Mouse (Mus musculus) kidney, adult 2 months (tissue): ENCODE data around the gene Ap4b1. TPM values are rescaled to one million over a fixed set of nuclear protein-coding genes. Genes with fewer than 3 reads are reported as not detected.

Source experiments
- DNase-seq: peaks from one replicate; pipeline ENCODE4 v3.0.0; 2021
- H3K27ac ChIP-seq: fragments of 200-500 bp; 2 replicates; pipeline ENCODE4 v1.5.1; 2012; ENCODE audit warnings: low read depth, low read length, control low read depth, inconsistent platforms; ENCODE audit not compliant: insufficient read depth
- H3K27me3 ChIP-seq: fragments of 200-500 bp; replicated peaks from 2 replicates; pipeline ENCODE4 v1.6.1; 2012; ENCODE audit warnings: mild to moderate bottlenecking, moderate library complexity, low read length, inconsistent platforms; ENCODE audit not compliant: control insufficient read depth, insufficient read depth
- H3K36me3 ChIP-seq: fragments of 200-500 bp; 2 replicates; pipeline ENCODE4 v1.6.1; 2012; ENCODE audit warnings: mild to moderate bottlenecking, moderate library complexity, low read length, inconsistent platforms; ENCODE audit not compliant: control insufficient read depth, insufficient read depth
- H3K4me1 ChIP-seq: fragments of 200-500 bp; 2 replicates; pipeline ENCODE4 v1.6.1; 2011; ENCODE audit warnings: low read length; ENCODE audit not compliant: control insufficient read depth, insufficient read depth
- H3K4me3 ChIP-seq: fragments of 200-500 bp; 2 replicates; pipeline ENCODE4 v1.5.1; 2011; ENCODE audit warnings: mild to moderate bottlenecking, low read depth, low read length, control low read depth; ENCODE audit not compliant: insufficient read depth
- CTCF ChIP-seq: fragments of 200-500 bp; conservative IDR thresholded peaks from 2 replicates; pipeline ENCODE4 v1.5.1; 2011; ENCODE audit warnings: low read depth, mild to moderate bottlenecking, control low read depth, low read length, moderate library complexity, mixed read lengths; ENCODE audit not compliant: insufficient read depth, insufficient read length
- POLR2A ChIP-seq: fragments of 200-500 bp; IDR thresholded peaks from one replicate; pipeline ENCODE4 v1.6.1; 2011; ENCODE audit warnings: low read depth, low read length, control low read depth
- WGBS: fragments of 180-500 bp; shearing (Covaris S2); methylation state at CpG from one replicate; pipeline ENCODE4 v1.1.7; 2018; 5-methylcytosine and 5-hydroxymethylcytosine counted together
- polyA plus RNA-seq: library from polyadenylated mRNA; depleted of rRNA; stranded (reverse); fragments of >200 nt; gene quantifications from 2 replicates; pipeline ENCODE4 v1.2.3, GENCODE M21; 2012

Gene Ap4b1
- polyA plus RNA-seq, 1 experiment: 15.7 TPM

DNA sequence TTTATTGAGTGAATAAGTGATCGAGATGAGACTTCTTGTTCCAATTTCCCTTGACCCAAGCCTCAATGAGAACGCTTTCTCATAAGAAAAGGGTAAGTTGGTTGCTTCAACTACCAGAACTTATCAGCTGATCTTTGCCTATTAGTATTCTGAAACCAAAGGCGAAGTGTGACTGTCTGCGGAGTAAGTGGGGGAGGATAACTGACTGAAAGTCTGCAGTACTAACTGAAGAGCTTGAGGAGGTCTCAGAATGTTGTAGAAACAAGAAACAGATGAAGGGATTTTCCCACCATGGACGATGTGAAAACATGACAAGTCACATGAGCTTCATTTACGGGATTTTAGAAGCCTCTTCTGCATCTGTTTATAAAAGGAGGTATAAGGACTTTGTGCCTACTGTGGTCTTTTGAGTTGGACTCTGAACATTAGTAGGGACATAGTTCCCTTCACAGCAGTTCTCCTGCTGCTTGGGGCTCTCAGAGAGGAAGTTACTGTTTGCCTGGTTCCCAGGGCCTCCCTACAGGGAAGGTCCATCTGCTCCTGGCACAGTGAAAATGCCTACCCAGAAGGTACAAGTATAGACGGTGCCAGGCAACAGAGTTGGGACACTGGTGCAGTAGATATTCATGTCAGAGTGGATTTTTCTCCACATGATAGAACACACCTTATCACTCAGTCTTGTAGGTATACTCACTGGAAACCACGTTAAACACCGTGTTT is 41.5 kb downstream of the Ap4b1 start:
- Histone ChIP-seq H3K4me3 (no peak overlapping the region), H3K27me3 (no peaks in the 10 kb centered on the region), H3K36me3 (no peaks in the 10 kb centered on the region), H3K4me1 (no peaks in the 10 kb centered on the region), H3K27ac (peak overlapping the region; percentile 82; the same call in 1 of the 2 replicates)
- DNase-seq: peak; percentile 74
- TF ChIP-seq CTCF (no peak), POLR2A (no peak)
- 67% methylated on average over 9 of the region's 9 CpGs for WGBS

DNA sequence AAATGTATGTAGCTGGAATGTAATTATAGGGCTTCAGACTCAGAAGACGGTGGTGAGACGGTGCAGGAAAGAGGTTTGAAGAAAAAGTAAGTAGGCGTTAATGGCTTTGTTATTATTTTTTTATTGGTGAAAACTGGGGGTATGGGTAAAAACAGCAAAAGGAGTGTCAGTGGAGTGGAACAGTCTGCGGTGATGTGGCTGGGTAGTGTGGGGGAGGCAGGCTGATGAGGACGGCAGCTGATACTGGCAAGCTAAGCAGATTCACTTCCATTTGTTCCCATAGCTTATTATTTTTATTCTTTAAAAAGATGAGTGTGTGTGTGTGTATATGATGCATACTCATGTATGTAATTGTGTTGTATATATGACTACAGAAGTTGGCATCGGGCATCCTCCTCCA is 42.2 kb downstream of the Ap4b1 start:
- Histone ChIP-seq H3K4me3 (no peak overlapping the region), H3K27me3 (no peaks in the 10 kb centered on the region), H3K36me3 (no peaks in the 10 kb centered on the region), H3K27ac (no peak overlapping the region), H3K4me1 (no peaks in the 10 kb centered on the region)
- 77% methylated on average over 6 of the region's 6 CpGs for WGBS
- TF ChIP-seq POLR2A: no peak
- TF ChIP-seq CTCF: no peak
- no peak for DNase-seq

DNA sequence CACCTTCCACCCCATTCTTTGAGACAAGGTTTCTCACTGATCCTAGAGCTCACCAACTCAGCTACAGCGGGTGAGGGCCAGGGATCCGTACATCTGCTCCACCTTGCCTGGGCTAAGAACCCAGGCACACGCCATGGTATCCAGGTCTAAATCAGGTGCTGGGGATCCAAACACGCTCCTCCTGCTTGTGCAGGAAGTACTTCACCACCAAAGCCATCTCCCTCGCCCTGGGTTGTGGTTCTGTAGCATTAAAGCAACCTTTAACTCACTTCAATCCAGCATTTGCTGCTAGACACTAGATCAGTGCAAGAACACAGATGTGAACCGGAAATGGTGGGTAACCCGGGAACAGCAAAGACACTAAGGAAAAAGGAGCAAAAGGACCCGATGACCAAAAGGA is 42.6 kb downstream of the Ap4b1 start:
- TF ChIP-seq CTCF: no peak
- no peak for TF ChIP-seq POLR2A
- H3K27me3 ChIP-seq: no peaks in the 10 kb centered on the region
- no peaks in the 10 kb centered on the region for H3K36me3 ChIP-seq
- no peak overlapping the region for H3K4me3 ChIP-seq
- H3K4me1 ChIP-seq: no peaks in the 10 kb centered on the region
- H3K27ac ChIP-seq: no peak overlapping the region
- 88% methylated on average over 8 of the region's 8 CpGs for WGBS
- DNase-seq: no peak

DNA sequence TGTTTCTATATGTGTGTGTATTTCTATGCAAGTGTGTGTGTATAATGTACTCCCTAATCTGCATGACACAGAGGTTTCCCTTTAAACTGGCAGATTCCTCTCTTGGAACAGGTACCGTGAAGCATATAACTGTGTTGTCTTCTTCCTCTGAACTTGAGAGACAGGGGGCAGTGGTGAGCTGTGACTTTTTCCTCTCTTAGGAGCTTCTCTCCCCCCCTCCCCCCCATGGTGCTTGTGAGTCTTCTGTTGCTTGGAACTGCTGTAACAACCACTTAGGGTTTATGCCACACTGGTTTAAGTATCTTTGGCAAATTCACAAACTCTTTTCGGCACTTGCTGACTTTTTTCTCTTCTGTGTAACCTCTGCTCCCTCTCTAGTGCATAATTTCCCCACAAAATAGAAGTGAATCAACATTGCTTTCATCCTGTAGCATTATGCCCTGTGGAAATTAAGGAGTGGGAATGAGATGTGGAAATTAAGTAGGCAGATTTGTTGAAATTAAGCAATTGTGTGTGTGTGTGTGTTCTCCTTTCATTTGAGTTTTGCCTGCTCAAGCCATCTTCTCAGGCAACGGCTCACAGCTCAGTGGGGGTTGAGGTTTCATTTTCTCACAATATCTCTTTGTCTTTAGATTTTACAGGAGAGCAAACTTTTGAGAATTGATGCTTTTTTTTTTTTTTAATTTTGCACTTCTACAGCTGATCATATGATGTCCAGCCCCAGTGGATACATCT is 43.4 kb downstream of the Ap4b1 start:
- WGBS: 49% methylated on average over 3 of the region's 3 CpGs
- Histone ChIP-seq H3K4me3 (no peak overlapping the region), H3K36me3 (no peaks in the 10 kb centered on the region), H3K27me3 (no peaks in the 10 kb centered on the region), H3K4me1 (0 out of 2 replicates have a peak, but pooled peaks cover under 1% of the 10 kb centered on the region), H3K27ac (no peak overlapping the region)
- peak; percentile 76 for DNase-seq
- no peak for TF ChIP-seq POLR2A
- peak; percentile 50 for TF ChIP-seq CTCF

DNA sequence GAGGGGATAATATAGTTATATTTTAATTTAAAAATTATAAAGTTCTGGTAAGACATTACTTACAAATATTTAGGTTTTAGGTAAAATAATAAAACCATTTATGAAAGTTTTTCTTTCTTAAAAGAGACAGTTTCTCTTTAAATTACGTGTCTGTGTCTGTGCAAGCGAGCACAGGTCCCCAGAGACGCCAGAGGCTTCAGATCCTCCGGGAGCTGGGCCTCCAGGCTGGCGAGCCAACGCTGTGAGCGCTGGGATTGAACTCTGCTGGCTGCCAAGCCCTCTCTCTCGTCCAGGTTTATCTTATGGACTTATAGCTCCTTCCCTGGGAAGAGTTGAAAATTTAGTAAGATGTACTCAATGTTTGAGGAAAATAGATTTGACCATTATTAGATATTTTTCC is 44.5 kb downstream of the Ap4b1 start:
- H3K4me3 ChIP-seq: no peak overlapping the region
- DNase-seq: no peak
- 0 out of 2 replicates have a peak, but pooled peaks cover 3% of the 10 kb centered on the region for H3K4me1 ChIP-seq
- no peak overlapping the region for H3K27ac ChIP-seq
- WGBS: 75% methylated on average over 8 of the region's 8 CpGs
- H3K27me3 ChIP-seq: no peaks in the 10 kb centered on the region
- no peaks in the 10 kb centered on the region for H3K36me3 ChIP-seq
- TF ChIP-seq POLR2A (no peak), CTCF (no peak)

DNA sequence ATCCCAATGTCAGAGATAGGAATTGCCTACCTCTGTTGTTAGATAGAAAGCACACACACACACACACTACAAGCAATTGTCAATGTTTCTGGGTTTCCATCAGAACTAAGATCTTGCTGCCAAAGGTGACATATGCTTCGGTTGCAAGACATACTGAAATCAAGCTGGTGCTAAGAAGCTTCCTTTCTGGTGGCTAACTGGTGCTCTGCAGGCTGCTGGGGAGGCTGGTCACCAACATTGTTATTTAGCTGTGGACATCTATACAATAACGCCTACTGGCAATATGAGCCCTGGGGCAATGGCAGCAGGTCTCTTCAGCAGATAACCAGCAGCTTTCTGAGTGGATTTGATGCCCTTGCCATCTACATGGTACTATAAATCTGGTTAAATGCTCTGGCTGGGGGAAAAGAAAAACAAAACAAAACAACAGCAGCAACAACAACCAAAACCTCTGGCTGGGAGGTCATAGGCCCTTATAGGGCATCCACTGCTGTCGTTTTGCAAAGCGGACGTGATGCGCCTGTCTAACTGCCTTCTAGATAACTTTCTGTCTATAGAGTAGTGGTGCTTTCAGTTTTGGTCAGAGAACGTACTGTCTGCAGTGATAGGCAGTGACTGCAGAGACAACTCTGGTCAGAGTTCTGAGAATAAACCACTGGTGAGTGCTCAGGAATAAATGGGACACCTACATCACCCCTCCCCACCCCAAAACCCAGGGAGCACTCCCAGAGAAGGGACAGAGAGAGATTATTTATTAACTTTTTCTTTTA is 47.9 kb downstream of the Ap4b1 start:
- Histone ChIP-seq H3K27me3 (no peaks in the 10 kb centered on the region), H3K4me1 (peaks cover 3% of the 10 kb centered on the region; the same call in 1 of the 2 replicates), H3K4me3 (no peak overlapping the region), H3K36me3 (no peaks in the 10 kb centered on the region), H3K27ac (no peak overlapping the region)
- 85% methylated on average over 7 of the region's 7 CpGs for WGBS
- no peak for TF ChIP-seq POLR2A
- TF ChIP-seq CTCF: no peak
- DNase-seq: peak; percentile 13
